Mouse (Mus musculus): ENCODE measurements around the gene Emg1. TPM values are rescaled to one million over a fixed set of nuclear protein-coding genes. Genes with fewer than 3 reads are reported as not detected.
A peak's percentile ranks its signal among the peaks of the same experiment; 100 is the strongest.

Emg1 gene
- total RNA-seq, 1 experiment, result 344 TPM

GRCm38 (mm10) chr6:124731038-124731437, 19.1 kb upstream of the Emg1 start:
- TF ChIP-seq HCFC1 (IDR thresholded peaks at IDR 0.05; ENCODE audit: borderline replicate concordance, insufficient read depth, low read length) (no peak), MAFK (IDR thresholded peaks at IDR 0.05; ENCODE audit: insufficient read depth, low read depth, low read length) (no peak), ZNF384 (IDR thresholded peaks at IDR 0.05; ENCODE audit: low read depth, low read length) (no peak), CHD2 (IDR thresholded peaks at IDR 0.05; ENCODE audit: low read depth, low read length) (no peak), ZC3H11A (IDR thresholded peaks at IDR 0.05; ENCODE audit: borderline replicate concordance, low read depth, low read length) (no peak)
- no peaks in the 10 kb centered on the region; the same call in 1 of the 2 replicates for H3K36me3 ChIP-seq (ENCODE audit: control insufficient read depth, insufficient read depth, low read length, poor library complexity, severe bottlenecking)

GRCm38 (mm10) chr6:124729850-124730705, 18.1 kb upstream of the Emg1 start:
- no peak overlapping the region for H3K9ac ChIP-seq (ENCODE audit: insufficient read depth, low read depth, low read length, poor library complexity, severe bottlenecking)
- in situ Hi-C loops (cut with MboI; ENCODE audit: low sequenced_read_pairs in 2 of 2, unreplicated experiment in 2 of 2), result no loop called here
- TF ChIP-seq ZNF384 (IDR thresholded peaks at IDR 0.05; ENCODE audit: low read depth, low read length) (no peak), MAFK (IDR thresholded peaks at IDR 0.05; ENCODE audit: insufficient read depth, low read depth, low read length) (no peak), ZC3H11A (IDR thresholded peaks at IDR 0.05; ENCODE audit: borderline replicate concordance, low read depth, low read length) (no peak), HCFC1 (IDR thresholded peaks at IDR 0.05; ENCODE audit: borderline replicate concordance, insufficient read depth, low read length) (no peak), CHD2 (IDR thresholded peaks at IDR 0.05; ENCODE audit: low read depth, low read length) (no peak)

More at GRCm38 (mm10) chr6:124731038-124731437, 19.1 kb upstream of the Emg1 start:
- Histone ChIP-seq H3K9ac (ENCODE audit: insufficient read depth, low read depth, low read length, poor library complexity, severe bottlenecking) (no peak overlapping the region), H3K4me3 (ENCODE audit: insufficient read depth in 1 of 2, low read depth in 1 of 2, low read length in 2 of 2, poor library complexity in 1 of 2, severe bottlenecking in 1 of 2) (no peak overlapping the region), H3K27ac (ENCODE audit: insufficient read depth, low read depth, low read length, poor library complexity, severe bottlenecking) (no peak overlapping the region), H3K4me1 (ENCODE audit: control insufficient read depth in 2 of 2, insufficient read depth in 2 of 2, low read length in 2 of 2, poor library complexity in 1 of 2) (peaks cover 0 to 19% of the 10 kb centered on the region in 2 experiments; a peak in 2 of 4 replicates), H3K9me3 (ENCODE audit: control insufficient read depth, insufficient read depth, low read depth, low read length) (no peaks in the 10 kb centered on the region)
- no peak for DNase-seq (ENCODE audit: low read depth, low spot score)
- in situ Hi-C loops (cut with MboI; ENCODE audit: low sequenced_read_pairs in 2 of 2, unreplicated experiment in 2 of 2), result no loop called here

GRCm38 (mm10) chr6:124728621-124729020, 16.6 kb upstream of the Emg1 start:
- Histone ChIP-seq H3K27ac (ENCODE audit: insufficient read depth, low read depth, low read length, poor library complexity, severe bottlenecking) (no peak overlapping the region), H3K9ac (ENCODE audit: insufficient read depth, low read depth, low read length, poor library complexity, severe bottlenecking) (no peak overlapping the region), H3K9me3 (ENCODE audit: control insufficient read depth, insufficient read depth, low read depth, low read length) (no peaks in the 10 kb centered on the region), H3K4me3 (ENCODE audit: insufficient read depth in 1 of 2, low read depth in 1 of 2, low read length in 2 of 2, poor library complexity in 1 of 2, severe bottlenecking in 1 of 2) (no peak overlapping the region), H3K4me1 (ENCODE audit: control insufficient read depth in 2 of 2, insufficient read depth in 2 of 2, low read length in 2 of 2, poor library complexity in 1 of 2) (peaks cover 0 to 16% of the 10 kb centered on the region in 2 experiments; a peak in 2 of 4 replicates), H3K36me3 (ENCODE audit: control insufficient read depth, insufficient read depth, low read length, poor library complexity, severe bottlenecking) (no peaks in the 10 kb centered on the region; the same call in 1 of the 2 replicates)
- DNase-seq (ENCODE audit: low read depth, low spot score), result no peak
- TF ChIP-seq MAFK (IDR thresholded peaks at IDR 0.05; ENCODE audit: insufficient read depth, low read depth, low read length) (no peak), ZC3H11A (IDR thresholded peaks at IDR 0.05; ENCODE audit: borderline replicate concordance, low read depth, low read length) (no peak), ZNF384 (IDR thresholded peaks at IDR 0.05; ENCODE audit: low read depth, low read length) (no peak), HCFC1 (IDR thresholded peaks at IDR 0.05; ENCODE audit: borderline replicate concordance, insufficient read depth, low read length) (no peak), CHD2 (IDR thresholded peaks at IDR 0.05; ENCODE audit: low read depth, low read length) (no peak)
- in situ Hi-C loops (cut with MboI; ENCODE audit: low sequenced_read_pairs in 2 of 2, unreplicated experiment in 2 of 2), result no loop called here

More at GRCm38 (mm10) chr6:124729850-124730705, 18.1 kb upstream of the Emg1 start:
- DNase-seq (ENCODE audit: low read depth, low spot score), result no peak
- Histone ChIP-seq H3K9me3 (ENCODE audit: control insufficient read depth, insufficient read depth, low read depth, low read length) (no peaks in the 10 kb centered on the region), H3K4me3 (ENCODE audit: insufficient read depth in 1 of 2, low read depth in 1 of 2, low read length in 2 of 2, poor library complexity in 1 of 2, severe bottlenecking in 1 of 2) (no peak overlapping the region), H3K4me1 (ENCODE audit: control insufficient read depth in 2 of 2, insufficient read depth in 2 of 2, low read length in 2 of 2, poor library complexity in 1 of 2) (peaks cover 0 to 19% of the 10 kb centered on the region in 2 experiments; a peak in 2 of 4 replicates), H3K27ac (ENCODE audit: insufficient read depth, low read depth, low read length, poor library complexity, severe bottlenecking) (no peak overlapping the region), H3K36me3 (ENCODE audit: control insufficient read depth, insufficient read depth, low read length, poor library complexity, severe bottlenecking) (no peaks in the 10 kb centered on the region; the same call in 1 of the 2 replicates)

- H3K4me1 ChIP-seq (ENCODE audit: control insufficient read depth in 2 of 2, insufficient read depth in 2 of 2, low read length in 2 of 2, poor library complexity in 1 of 2), result peaks cover 0 to 2% of the 10 kb centered on the region in 2 experiments; a peak in 1 of 4 replicates
- no peak for DNase-seq (ENCODE audit: low read depth, low spot score)
- TF ChIP-seq CHD2 (IDR thresholded peaks at IDR 0.05; ENCODE audit: low read depth, low read length) (no peak), ZC3H11A (IDR thresholded peaks at IDR 0.05; ENCODE audit: borderline replicate concordance, low read depth, low read length) (no peak), HCFC1 (IDR thresholded peaks at IDR 0.05; ENCODE audit: borderline replicate concordance, insufficient read depth, low read length) (no peak), MAFK (IDR thresholded peaks at IDR 0.05; ENCODE audit: insufficient read depth, low read depth, low read length) (peak; percentile 86), ZNF384 (IDR thresholded peaks at IDR 0.05; ENCODE audit: low read depth, low read length) (no peak)
- no peak overlapping the region for H3K4me3 ChIP-seq (ENCODE audit: insufficient read depth in 1 of 2, low read depth in 1 of 2, low read length in 2 of 2, poor library complexity in 1 of 2, severe bottlenecking in 1 of 2)
- H3K27ac ChIP-seq (ENCODE audit: insufficient read depth, low read depth, low read length, poor library complexity, severe bottlenecking), result no peak overlapping the region
- no peak overlapping the region for H3K9ac ChIP-seq (ENCODE audit: insufficient read depth, low read depth, low read length, poor library complexity, severe bottlenecking)
- in situ Hi-C loops (cut with MboI; ENCODE audit: low sequenced_read_pairs in 2 of 2, unreplicated experiment in 2 of 2), result no loop called here
- no peaks in the 10 kb centered on the region for H3K9me3 ChIP-seq (ENCODE audit: control insufficient read depth, insufficient read depth, low read depth, low read length)
- no peaks in the 10 kb centered on the region; the same call in 1 of the 2 replicates for H3K36me3 ChIP-seq (ENCODE audit: control insufficient read depth, insufficient read depth, low read length, poor library complexity, severe bottlenecking)
Measured at GRCm38 (mm10) chr6:124724472-124724871, 12.5 kb upstream of the Emg1 start.

Data from ES-E14 (cell line).